Mouse (Mus musculus): Measurements from ENCODE around the gene Tcf7.

The Tcf7 gene

GRCm38 (mm10) chr11:52282774-52283595 lies at the start of gene Tcf7:
Tcf7 (minus strand) TSS chr11:52283014.
- DNase-seq (ENCODE audit: low spot score in 2 of 2), result no peak

GRCm38 (mm10) chr11:52327313-52327712 lies 44.5 kb upstream of the Tcf7 start:
- DNase-seq (ENCODE audit: low spot score in 2 of 2), result no peak

- DNase-seq (ENCODE audit: low spot score in 2 of 2), result no peak
These were observed 41.9 kb upstream of the Tcf7 start for GRCm38 (mm10) chr11:52324442-52325367.

GRCm38 (mm10) chr11:52321540-52321939 lies 38.7 kb upstream of the Tcf7 start:
- DNase-seq (ENCODE audit: low spot score in 2 of 2), result no peak

GRCm38 (mm10) chr11:52320529-52320928 lies 37.7 kb upstream of the Tcf7 start:
- no peak for DNase-seq (ENCODE audit: low spot score in 2 of 2)

- DNase-seq (ENCODE audit: low spot score in 2 of 2), result no peak
These were observed 36.9 kb upstream of the Tcf7 start for GRCm38 (mm10) chr11:52319664-52320063.

- no peak for DNase-seq (ENCODE audit: low spot score in 2 of 2)
These were observed 35.6 kb upstream of the Tcf7 start for GRCm38 (mm10) chr11:52318445-52318844.

GRCm38 (mm10) chr11:52314102-52314793 lies 31.4 kb upstream of the Tcf7 start:
- no peak for DNase-seq (ENCODE audit: low spot score in 2 of 2)

- no peak for DNase-seq (ENCODE audit: low spot score in 2 of 2)
These were observed 27.9 kb upstream of the Tcf7 start for GRCm38 (mm10) chr11:52310709-52311108.

GRCm38 (mm10) chr11:52309487-52309886 lies 26.7 kb upstream of the Tcf7 start:
- DNase-seq (ENCODE audit: low spot score in 2 of 2), result no peak

- DNase-seq (ENCODE audit: low spot score in 2 of 2), result no peak
These were observed 23.6 kb upstream of the Tcf7 start for GRCm38 (mm10) chr11:52306431-52306830.

GRCm38 (mm10) chr11:52305266-52305665 lies 22.5 kb upstream of the Tcf7 start:
- DNase-seq (ENCODE audit: low spot score in 2 of 2), result no peak

- no peak for DNase-seq (ENCODE audit: low spot score in 2 of 2)
These were observed 19.9 kb upstream of the Tcf7 start for GRCm38 (mm10) chr11:52302668-52303067.

- DNase-seq (ENCODE audit: low spot score in 2 of 2), result no peak
These were observed 16.9 kb upstream of the Tcf7 start for GRCm38 (mm10) chr11:52299687-52300086.

GRCm38 (mm10) chr11:52298955-52299354 lies 16.1 kb upstream of the Tcf7 start:
- DNase-seq (ENCODE audit: low spot score in 2 of 2), result no peak

GRCm38 (mm10) chr11:52297352-52297751 lies 14.5 kb upstream of the Tcf7 start:
- DNase-seq (ENCODE audit: low spot score in 2 of 2), result peak; percentile 50 to 64

- DNase-seq (ENCODE audit: low spot score in 2 of 2), result no peak
These were observed 11.3 kb upstream of the Tcf7 start for GRCm38 (mm10) chr11:52294103-52294502.

GRCm38 (mm10) chr11:52292894-52293293 lies 10.1 kb upstream of the Tcf7 start:
- DNase-seq (ENCODE audit: low spot score in 2 of 2), result no peak

- no peak for DNase-seq (ENCODE audit: low spot score in 2 of 2)
These were observed 9.5 kb upstream of the Tcf7 start for GRCm38 (mm10) chr11:52292346-52292745.

GRCm38 (mm10) chr11:52286958-52287305 lies 4.1 kb upstream of the Tcf7 start:
- no peak for DNase-seq (ENCODE audit: low spot score in 2 of 2)

GRCm38 (mm10) chr11:52286301-52286957 lies 3.6 kb upstream of the Tcf7 start:
- no peak for DNase-seq (ENCODE audit: low spot score in 2 of 2)

All from right cerebral cortex, postnatal 36 days (tissue).